Mouse (Mus musculus): Measurements from ENCODE around the gene Chrne. TPM values are rescaled to one million over a fixed set of nuclear protein-coding genes. Genes with fewer than 3 reads are reported as not detected.

Gene Chrne
- 2.9 and 3.8 TPM in 2 replicates for polyA plus RNA-seq (2015; fragmentation: Nextera tagmentation; extraction: Ambion mirVana)

GRCm38 (mm10) chr11:70619101-70619500 is at the start of gene Chrne:
TSS of gene Chrne (minus strand) at chr11:70619216.

GRCm38 (mm10) chr11:70656964-70657363 is 37.9 kb upstream of the Chrne start, which contains the start of gene Eno3:
TSS of gene Eno3 (plus strand) at chr11:70657202.

GRCm38 (mm10) chr11:70654198-70654922 is 35.3 kb upstream of the Chrne start, which contains the start of gene Pfn1:
TSS of gene Pfn1 (minus strand) at chr11:70654644.

GRCm38 (mm10) chr11:70646691-70647650 is 28.0 kb upstream of the Chrne start, which contains the start of the genes Rnf167 and Slc25a11:
TSS of gene Rnf167 (plus strand) at chr11:70647235.
TSS of gene Slc25a11 (minus strand) at chr11:70647479.

GRCm38 (mm10) chr11:70638714-70639278 is 19.8 kb upstream of the Chrne start, which contains the start of gene Gp1ba:
TSS of gene Gp1ba (plus strand) at chr11:70639122.

GRCm38 (mm10) chr11:70615516-70616093 is 3.4 kb downstream of the Chrne start, which contains the start of gene 4930544D05Rik:
TSS of gene 4930544D05Rik (plus strand) at chr11:70615848.

Other genes starting within 250 kb of the Chrne start
- gene Pelp1, start 209.2 kb downstream of the Chrne start, polyA plus RNA-seq (2015; fragmentation: Nextera tagmentation; extraction: Ambion mirVana) = 11.7 and 12.6 TPM in 2 replicates
- gene Arrb2, start 186.6 kb downstream of the Chrne start, polyA plus RNA-seq (2015; fragmentation: Nextera tagmentation; extraction: Ambion mirVana) = 8.7 and 12.3 TPM in 2 replicates
- 13.6 and 16.3 TPM in 2 replicates for gene Med11, start 167.3 kb downstream of the Chrne start, polyA plus RNA-seq (2015; fragmentation: Nextera tagmentation; extraction: Ambion mirVana)
- gene Zmynd15, start 159.8 kb downstream of the Chrne start, polyA plus RNA-seq (2015; fragmentation: Nextera tagmentation; extraction: Ambion mirVana) = 0.30 and 0.38 TPM in 2 replicates
- 2.9 and 3.2 TPM in 2 replicates for gene Cxcl16, start 159.2 kb downstream of the Chrne start, polyA plus RNA-seq (2015; fragmentation: Nextera tagmentation; extraction: Ambion mirVana)
- gene Tm4sf5, start 114.0 kb downstream of the Chrne start, polyA plus RNA-seq (2015; fragmentation: Nextera tagmentation; extraction: Ambion mirVana) = not detected in 2 replicates
- gene Vmo1, start 104.6 kb downstream of the Chrne start, polyA plus RNA-seq (2015; fragmentation: Nextera tagmentation; extraction: Ambion mirVana) = 0.31 and 0.34 TPM in 2 replicates
- gene Gltpd2, start 100.0 kb downstream of the Chrne start, polyA plus RNA-seq (2015; fragmentation: Nextera tagmentation; extraction: Ambion mirVana) = 0.15 and 0.44 TPM in 2 replicates
- gene Psmb6, start 93.8 kb downstream of the Chrne start, polyA plus RNA-seq (2015; fragmentation: Nextera tagmentation; extraction: Ambion mirVana) = 671 and 694 TPM in 2 replicates
- gene Gm40193, start 86.3 kb downstream of the Chrne start, polyA plus RNA-seq (2015; fragmentation: Nextera tagmentation; extraction: Ambion mirVana) = not detected in 2 replicates
- 8.9 and 9.1 TPM in 2 replicates for gene Pld2, start 79.2 kb downstream of the Chrne start, polyA plus RNA-seq (2015; fragmentation: Nextera tagmentation; extraction: Ambion mirVana)
- 7.8 and 8.1 TPM in 2 replicates for gene Mink1, start 56.3 kb downstream of the Chrne start, polyA plus RNA-seq (2015; fragmentation: Nextera tagmentation; extraction: Ambion mirVana)
- 0.22 and 0.44 TPM in 2 replicates for gene 4930544D05Rik, start 3.4 kb downstream of the Chrne start, polyA plus RNA-seq (2015; fragmentation: Nextera tagmentation; extraction: Ambion mirVana)
- gene Gp1ba, start 19.9 kb upstream of the Chrne start, polyA plus RNA-seq (2015; fragmentation: Nextera tagmentation; extraction: Ambion mirVana) = 0.21 and 0.37 TPM in 2 replicates
- 69.4 and 70.9 TPM in 2 replicates for gene Rnf167, start 28.0 kb upstream of the Chrne start, polyA plus RNA-seq (2015; fragmentation: Nextera tagmentation; extraction: Ambion mirVana)
- 302 and 335 TPM in 2 replicates for gene Slc25a11, start 28.3 kb upstream of the Chrne start, polyA plus RNA-seq (2015; fragmentation: Nextera tagmentation; extraction: Ambion mirVana)
- 813 and 1,027 TPM in 2 replicates for gene Pfn1, start 35.4 kb upstream of the Chrne start, polyA plus RNA-seq (2015; fragmentation: Nextera tagmentation; extraction: Ambion mirVana)
- 4,370 and 4,803 TPM in 2 replicates for gene Eno3, start 38.0 kb upstream of the Chrne start, polyA plus RNA-seq (2015; fragmentation: Nextera tagmentation; extraction: Ambion mirVana)
- gene Spag7, start 50.2 kb upstream of the Chrne start, polyA plus RNA-seq (2015; fragmentation: Nextera tagmentation; extraction: Ambion mirVana) = 197 and 208 TPM in 2 replicates
- gene Camta2, start 68.9 kb upstream of the Chrne start, polyA plus RNA-seq (2015; fragmentation: Nextera tagmentation; extraction: Ambion mirVana) = 8.7 and 9.3 TPM in 2 replicates
- 3.9 and 6.0 TPM in 2 replicates for gene Inca1, start 80.9 kb upstream of the Chrne start, polyA plus RNA-seq (2015; fragmentation: Nextera tagmentation; extraction: Ambion mirVana)
- gene Kif1c, start 81.3 kb upstream of the Chrne start, polyA plus RNA-seq (2015; fragmentation: Nextera tagmentation; extraction: Ambion mirVana) = 4.0 and 4.5 TPM in 2 replicates
- 10.5 and 11.4 TPM in 2 replicates for gene Zfp3, start 145.0 kb upstream of the Chrne start, polyA plus RNA-seq (2015; fragmentation: Nextera tagmentation; extraction: Ambion mirVana)
- gene Scimp, start 193.4 kb upstream of the Chrne start, polyA plus RNA-seq (2015; fragmentation: Nextera tagmentation; extraction: Ambion mirVana) = 0.45 and 0.52 TPM in 2 replicates
- 27.2 and 28.6 TPM in 2 replicates for gene Rabep1, start 225.6 kb upstream of the Chrne start, polyA plus RNA-seq (2015; fragmentation: Nextera tagmentation; extraction: Ambion mirVana)